ENCODE assay signal across 8 mouse cellular contexts in genomic region chr11:112781994-112782356, GRCm38 (mm10). TPM values are rescaled to one million over a fixed set of nuclear protein-coding genes. Genes with fewer than 3 reads are reported as not detected.
A peak's percentile ranks its signal among the peaks of the same experiment; 100 is the strongest.
DNase-seq lines count a peak whose midpoint lies in the region; ATAC-seq and TF ChIP-seq lines count a peak whose summit lies in the region.

Gene Sox9, plus strand, starts transcription at chr11:112782224.

- H3K9ac ChIP-seq in neural tube, embryonic 11.5 days (ENCODE audit: low read length) = peak within 1 kb of the TSS; percentile 84
- peak within 1 kb of the TSS; percentile 72 for H3K9ac ChIP-seq in midbrain, embryonic 14.5 days (replicated peaks; ENCODE audit: low read length)

- H3K9me3 ChIP-seq in neural tube, embryonic 11.5 days (ENCODE audit: control insufficient read depth, low read length) = no peaks in the 10 kb centered on the region
- H3K9me3 ChIP-seq in embryonic facial prominence, embryonic 10.5 days = no peaks in the 10 kb centered on the region
- no peaks in the 10 kb centered on the region for H3K9me3 ChIP-seq in midbrain, embryonic 14.5 days (ENCODE audit: control insufficient read depth, low read length)

- peak; percentile 86 for ATAC-seq in neural tube, embryonic 11.5 days (ENCODE audit: insufficient read depth, low FRiP score, low TSS enrichment)
- peak; percentile 86 for ATAC-seq in midbrain, embryonic 14.5 days (ENCODE audit: low FRiP score, low TSS enrichment)

- peaks cover 8% of the 10 kb centered on the region; the same call in 1 of the 2 replicates for H3K27me3 ChIP-seq in neural tube, embryonic 11.5 days (ENCODE audit: control insufficient read depth, insufficient read depth, low read length)
- peaks cover 31% of the 10 kb centered on the region for H3K27me3 ChIP-seq in embryonic facial prominence, embryonic 10.5 days (replicated peaks; ENCODE audit: low read depth, poor library complexity, severe bottlenecking)
- H3K27me3 ChIP-seq in midbrain, embryonic 14.5 days (ENCODE audit: control insufficient read depth, insufficient read depth, low read length) = peaks cover 10% of the 10 kb centered on the region; the same call in 1 of the 2 replicates
- H3K27me3 ChIP-seq in testis, adult 2 months (ENCODE audit: control insufficient read depth, insufficient read depth, low read length) = peaks cover 5% of the 10 kb centered on the region; the same call in 1 of the 2 replicates

- peak within 1 kb of the TSS; percentile 66 for H3K4me3 ChIP-seq in neural tube, embryonic 11.5 days (ENCODE audit: low read depth, low read length)
- H3K4me3 ChIP-seq in embryonic facial prominence, embryonic 10.5 days = peak within 1 kb of the TSS; percentile 93
- peak within 1 kb of the TSS; percentile 60 for H3K4me3 ChIP-seq in midbrain, embryonic 14.5 days (replicated peaks; ENCODE audit: low read depth, low read length)
- peak within 1 kb of the TSS; percentile 50 for H3K4me3 ChIP-seq in testis, adult 2 months (ENCODE audit: control insufficient read depth, low read depth, low read length)

- peak within 1 kb of the TSS; percentile 82 for H3K27ac ChIP-seq in neural tube, embryonic 11.5 days (ENCODE audit: low read depth, low read length)
- peak within 1 kb of the TSS; percentile 94 for H3K27ac ChIP-seq in embryonic facial prominence, embryonic 10.5 days (replicated peaks)
- peak within 1 kb of the TSS; percentile 78 for H3K27ac ChIP-seq in midbrain, embryonic 14.5 days (replicated peaks; ENCODE audit: low read depth, low read length)
- peak within 1 kb of the TSS; percentile 68 for H3K27ac ChIP-seq in testis, adult 2 months (ENCODE audit: control insufficient read depth, insufficient read depth, low read depth, low read length)

- peak; percentile 93 for DNase-seq in neural tube, embryonic 11.5 days (ENCODE audit: low spot score)
- DNase-seq in neural tube, embryonic 10.5 days (ENCODE audit: extremely low spot score, low spot score) = no peak
- DNase-seq in embryonic facial prominence, embryonic 10.5 days (ENCODE audit: low spot score) = peak; percentile 94
- peak; percentile 99 for DNase-seq in heart, adult 11 months
- peak; percentile 46 for DNase-seq in kidney, adult 11 months
- peak; percentile 95 for DNase-seq in left cerebral cortex, postnatal 4 days
- peak; percentile 92 for DNase-seq in midbrain, embryonic 14.5 days

- H3K4me1 ChIP-seq in neural tube, embryonic 11.5 days (ENCODE audit: control insufficient read depth, insufficient read depth, low read length) = peaks cover 20% of the 10 kb centered on the region
- H3K4me1 ChIP-seq in embryonic facial prominence, embryonic 10.5 days = peaks cover 80% of the 10 kb centered on the region
- H3K4me1 ChIP-seq in midbrain, embryonic 14.5 days (ENCODE audit: control insufficient read depth, insufficient read depth, low read length) = peaks cover 24% of the 10 kb centered on the region; the same call in 1 of the 2 replicates
- H3K4me1 ChIP-seq in testis, adult 2 months (ENCODE audit: control insufficient read depth, insufficient read depth, low read length) = peaks cover 9% of the 10 kb centered on the region

- 0 out of 2 replicates have a peak, but pooled peaks cover 2% of the 10 kb centered on the region for H3K36me3 ChIP-seq in neural tube, embryonic 11.5 days (ENCODE audit: control insufficient read depth, insufficient read depth, low read length)
- H3K36me3 ChIP-seq in embryonic facial prominence, embryonic 10.5 days (replicated peaks) = peaks cover 21% of the 10 kb centered on the region
- no peaks in the 10 kb centered on the region for H3K36me3 ChIP-seq in midbrain, embryonic 14.5 days (ENCODE audit: control insufficient read depth, insufficient read depth, low read length)
- no peaks in the 10 kb centered on the region for H3K36me3 ChIP-seq in testis, adult 2 months (ENCODE audit: control insufficient read depth, insufficient read depth, low read length)

- TF ChIP-seq CTCF in testis, adult 2 months (IDR thresholded peaks at IDR 0.05; ENCODE audit: control insufficient read depth, insufficient read depth, insufficient replicate concordance, low read depth, low read length) = no peak

- peak; percentile 71 for TF ChIP-seq POLR2A in testis, adult 2 months (IDR thresholded peaks at IDR 0.05; ENCODE audit: control insufficient read depth, low read depth, low read length)

- WGBS in neural tube, embryonic 11.5 days = under 1% methylated on average over 13 of the region's 15 CpGs
- under 1% methylated on average over 15 of the region's 15 CpGs for WGBS in embryonic facial prominence, embryonic 10.5 days
- under 1% methylated on average over 15 of the region's 15 CpGs for WGBS in midbrain, embryonic 14.5 days

- peak within 1 kb of the TSS; percentile 99 for H3K4me2 ChIP-seq in neural tube, embryonic 11.5 days (ENCODE audit: low read depth)
- H3K4me2 ChIP-seq in midbrain, embryonic 14.5 days (ENCODE audit: low read length) = peak within 1 kb of the TSS; percentile 97

- intact Hi-C loops in left cerebral cortex, postnatal 4 days (cut with DNase I) = loop anchor here (2.0 to 5.0 kb wide), 3 partner anchors 880 to 1245 kb away; no protein-coding TSS in a partner anchor

RNA-seq across cellular contexts. Expression of gene Sox9, which starts in this region (rescaled TPM):
- polyA plus RNA-seq in neural tube, embryonic 11.5 days (2014; fragmentation: Nextera tagmentation; extraction: Ambion mirVana) = 161 and 164 TPM in 2 replicates
- polyA plus RNA-seq in embryonic facial prominence, embryonic 10.5 days (2016; fragmentation: Nextera tagmentation; extraction: Ambion mirVana) = 108 and 112 TPM in 2 replicates
- total RNA-seq in left cerebral cortex, postnatal 4 days (2021) = 10 to 100 TPM; 21.3 to 21.4 TPM
- 45.5 and 62.2 TPM in 2 replicates for polyA plus RNA-seq in midbrain, embryonic 14.5 days (2014; fragmentation: Nextera tagmentation; extraction: Ambion mirVana)
- 5.5 and 6.6 TPM in 2 replicates for polyA plus RNA-seq in testis, adult 2 months (2012; rRNA removed)
